Mouse (Mus musculus): Measurements from ENCODE around the gene Msx3.

Msx3 gene

GRCm38 (mm10) chr7:140057413-140058407 lies 8.8 kb upstream of the Msx3 start:
- peak in 1 of 2 experiments; percentile 27 for DNase-seq (ENCODE audit: low spot score in 2 of 2)

- DNase-seq (ENCODE audit: low spot score in 2 of 2), result no peak
These were observed 5.2 kb upstream of the Msx3 start for GRCm38 (mm10) chr7:140054124-140054523.

GRCm38 (mm10) chr7:140049115-140049689 lies 313 bp upstream of the Msx3 start:
- DNase-seq (ENCODE audit: low spot score in 2 of 2), result no peak

DNA sequence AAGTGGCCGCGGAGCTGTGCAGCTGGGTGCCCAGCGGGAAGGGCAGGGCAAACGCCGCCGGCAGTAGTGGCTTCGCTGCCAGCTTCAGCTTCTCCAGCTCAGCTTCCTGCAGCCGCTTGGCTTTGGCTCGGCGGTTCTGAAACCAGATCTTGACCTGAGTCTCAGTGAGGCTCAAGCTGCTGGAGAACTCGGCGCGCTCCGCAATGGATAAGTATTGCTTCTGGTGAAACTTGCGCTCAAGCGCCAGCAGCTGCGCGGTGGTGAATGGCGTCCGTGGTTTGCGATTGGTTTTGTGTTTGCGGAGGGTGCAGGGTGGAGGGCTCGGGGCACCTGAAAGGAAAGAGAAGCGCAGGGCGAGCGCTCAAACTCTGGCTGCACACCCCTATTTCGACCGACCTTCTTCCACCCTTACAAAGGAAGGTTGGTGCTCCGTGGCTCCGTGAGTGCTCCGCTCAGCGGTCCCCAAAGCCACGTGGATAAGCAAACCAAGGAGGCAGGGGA lies 1.0 kb downstream of the Msx3 start:
- no peak for DNase-seq (ENCODE audit: low spot score in 2 of 2)

DNA sequence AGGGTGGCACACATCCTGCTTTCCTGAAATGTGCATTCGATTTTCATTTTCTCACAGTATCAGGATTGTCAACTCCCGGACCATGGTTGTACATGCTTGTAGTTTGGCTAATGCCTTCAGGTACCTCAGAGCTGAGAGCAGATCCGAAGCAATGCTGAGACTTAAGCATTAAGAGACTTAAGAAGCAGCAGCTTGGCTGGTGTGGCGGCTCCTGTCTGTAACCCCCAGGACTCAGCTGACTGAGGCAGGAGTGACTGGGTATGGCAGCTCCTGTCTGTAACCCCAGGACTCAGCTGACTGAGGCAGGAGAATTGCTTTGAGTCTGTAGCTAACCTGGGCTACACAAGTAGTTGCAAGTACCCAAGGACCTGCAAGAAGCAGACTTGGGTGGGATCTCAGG lies 3.3 kb downstream of the Msx3 start:
- DNase-seq (ENCODE audit: low spot score in 2 of 2), result no peak

DNA sequence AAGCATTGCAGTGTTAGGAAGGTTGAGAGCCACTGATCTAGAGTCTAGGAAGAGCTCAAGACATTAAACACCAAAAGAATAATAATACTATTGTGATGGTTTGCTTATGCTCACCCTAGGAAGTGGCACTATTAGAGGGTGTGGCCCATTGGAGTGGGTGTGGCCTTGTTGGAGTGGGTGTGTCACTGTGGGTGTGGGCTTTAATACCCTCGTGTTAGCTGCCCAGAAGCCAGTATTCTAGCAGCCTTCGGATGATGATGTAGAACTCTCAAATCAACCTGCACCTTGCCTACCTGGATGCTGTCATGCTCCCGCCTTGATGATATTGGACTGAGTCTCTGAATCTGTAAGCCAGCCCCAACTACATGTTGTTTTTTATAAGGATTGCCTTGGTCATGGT lies 6.2 kb downstream of the Msx3 start:
- DNase-seq (ENCODE audit: low spot score in 2 of 2), result no peak

GRCm38 (mm10) chr7:140037171-140037555 lies 11.7 kb downstream of the Msx3 start:
- peak in 1 of 2 experiments; percentile 5 for DNase-seq (ENCODE audit: low spot score in 2 of 2)

GRCm38 (mm10) chr7:140036281-140037170 lies 12.4 kb downstream of the Msx3 start, which contains the start of the genes Zfp511 and Tubgcp2:
TSS of gene Zfp511 (plus strand) at chr7:140036391.
TSS of gene Tubgcp2 (minus strand) at chr7:140036669.
- peak; percentile 85 to 91 for DNase-seq (ENCODE audit: low spot score in 2 of 2)

DNA sequence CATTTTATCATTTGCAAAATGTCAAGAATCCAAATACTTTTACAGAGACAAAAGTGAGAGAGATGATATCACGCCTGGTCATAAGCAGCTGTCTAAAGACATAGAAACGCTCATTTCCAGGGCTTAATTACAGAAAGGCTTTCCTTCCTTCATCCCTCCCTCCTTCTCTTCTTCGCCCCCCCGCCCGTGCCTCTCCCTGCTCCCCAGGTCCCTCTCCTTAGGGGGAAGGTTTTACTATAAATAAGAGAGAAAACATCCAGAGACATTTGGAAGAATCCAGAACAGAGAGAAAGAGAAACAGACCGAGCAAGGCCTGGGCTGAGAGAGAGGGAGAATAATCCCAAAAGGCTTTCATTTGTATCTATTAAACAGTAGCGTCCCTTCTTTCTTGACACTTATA lies 13.4 kb downstream of the Msx3 start:
- no peak for DNase-seq (ENCODE audit: low spot score in 2 of 2)

DNA sequence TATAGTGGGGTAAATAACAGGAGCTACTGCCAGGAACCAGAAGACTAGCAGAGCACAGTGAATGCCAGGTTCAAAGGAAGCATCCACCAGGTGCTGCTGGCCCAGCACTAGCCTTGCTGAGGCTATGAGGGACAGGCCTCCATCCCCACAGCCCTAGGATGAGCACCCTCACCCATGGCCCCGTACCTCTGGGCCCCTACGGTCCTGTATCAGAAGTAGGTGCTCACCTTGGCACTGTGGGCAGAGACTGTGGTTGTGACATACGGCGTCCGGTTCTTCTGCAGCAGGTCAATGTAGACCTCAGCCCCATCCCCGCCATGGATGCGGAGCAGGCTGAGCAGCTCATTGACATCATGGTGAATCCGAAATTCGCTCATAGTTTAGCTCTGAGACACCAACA lies 15.5 kb downstream of the Msx3 start:
- DNase-seq (ENCODE audit: low spot score in 2 of 2), result no peak

DNA sequence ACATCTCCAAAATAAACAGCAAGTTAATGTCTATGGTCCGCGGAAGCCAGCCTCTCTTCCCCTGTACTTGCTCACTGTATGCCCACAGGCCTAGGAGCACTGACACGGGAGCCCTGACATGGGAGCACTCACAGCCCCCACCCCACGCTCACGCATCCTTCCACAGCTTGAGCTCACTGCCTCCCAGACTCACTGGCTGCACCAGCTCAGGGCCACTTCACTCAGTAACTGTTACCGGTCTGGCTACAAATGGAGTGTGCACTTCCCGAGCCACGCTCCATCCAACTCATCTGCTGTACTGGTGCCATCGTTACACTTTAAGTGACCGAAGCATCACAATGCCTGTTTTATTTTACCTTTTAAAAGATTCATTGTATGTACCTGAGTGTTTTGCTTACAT lies 16.5 kb downstream of the Msx3 start:
- no peak for DNase-seq (ENCODE audit: low spot score in 2 of 2)

GRCm38 (mm10) chr7:140031771-140032170 lies 17.1 kb downstream of the Msx3 start:
- DNase-seq (ENCODE audit: low spot score in 2 of 2), result no peak

GRCm38 (mm10) chr7:140011336-140011735 lies 37.6 kb downstream of the Msx3 start:
- DNase-seq (ENCODE audit: low spot score in 2 of 2), result no peak

DNA sequence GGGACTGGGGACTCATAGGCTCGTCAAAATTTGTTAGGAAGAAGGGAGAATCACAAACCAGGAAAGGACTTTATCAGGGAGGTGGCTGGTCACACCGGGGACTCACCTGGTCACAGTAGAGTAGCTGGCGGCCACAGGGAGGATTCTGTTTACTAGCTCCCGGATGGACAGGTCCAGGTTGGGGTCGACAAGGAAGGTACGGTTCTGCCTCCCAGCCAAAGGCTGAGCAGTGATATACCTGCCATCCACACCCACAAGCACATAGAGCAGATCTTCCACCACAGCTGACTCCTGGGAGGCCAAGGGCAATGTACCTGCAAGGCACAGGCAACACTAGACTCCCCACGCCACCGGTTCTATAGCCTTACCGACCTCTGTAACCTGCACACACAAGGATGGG lies 41.1 kb downstream of the Msx3 start:
- no peak for DNase-seq (ENCODE audit: low spot score in 2 of 2)

DNA sequence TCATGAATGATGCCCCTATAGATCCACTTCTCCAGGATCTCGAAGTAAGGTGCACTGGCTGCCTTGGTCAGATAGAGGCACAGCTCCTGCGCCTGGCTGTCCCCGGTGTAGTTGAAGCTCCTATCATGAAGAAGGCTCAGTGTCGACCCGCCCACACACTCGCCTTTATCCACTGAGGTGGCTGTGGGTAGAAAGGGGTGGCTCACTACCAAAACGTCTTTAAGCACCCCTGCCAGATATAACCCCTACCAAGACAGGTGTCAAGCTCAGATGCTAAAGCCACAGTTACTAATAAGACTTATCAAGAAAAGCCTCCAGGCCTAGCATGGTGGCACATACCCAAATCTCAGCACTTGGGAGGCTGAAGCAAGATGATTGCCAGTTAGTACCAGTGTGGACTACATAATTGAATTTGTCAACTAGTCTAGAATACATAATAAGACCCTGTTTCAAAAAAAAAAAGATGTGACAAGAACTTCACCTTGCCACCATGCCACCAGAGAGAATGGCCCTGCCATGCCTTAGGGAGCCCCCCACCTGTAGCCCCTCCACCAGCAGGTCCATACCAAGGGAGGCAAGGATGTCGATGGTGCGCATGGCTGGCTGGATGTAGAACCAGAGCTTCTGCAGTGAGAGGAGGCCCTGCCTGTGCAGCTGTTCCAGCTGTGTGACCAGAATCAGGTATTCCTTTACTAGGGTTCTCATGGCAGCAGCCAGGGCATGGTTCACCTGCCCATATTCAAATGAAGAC lies 41.9 kb downstream of the Msx3 start:
- no peak for DNase-seq (ENCODE audit: low spot score in 2 of 2)

- peak in 1 of 2 experiments; percentile 2 for DNase-seq (ENCODE audit: low spot score in 2 of 2)
These were observed 44.2 kb downstream of the Msx3 start for GRCm38 (mm10) chr7:140004666-140005065.

- DNase-seq (ENCODE audit: low spot score in 2 of 2), result peak in 1 of 2 experiments; percentile 1
These were observed 47.7 kb downstream of the Msx3 start for GRCm38 (mm10) chr7:140001086-140001740.

DNA sequence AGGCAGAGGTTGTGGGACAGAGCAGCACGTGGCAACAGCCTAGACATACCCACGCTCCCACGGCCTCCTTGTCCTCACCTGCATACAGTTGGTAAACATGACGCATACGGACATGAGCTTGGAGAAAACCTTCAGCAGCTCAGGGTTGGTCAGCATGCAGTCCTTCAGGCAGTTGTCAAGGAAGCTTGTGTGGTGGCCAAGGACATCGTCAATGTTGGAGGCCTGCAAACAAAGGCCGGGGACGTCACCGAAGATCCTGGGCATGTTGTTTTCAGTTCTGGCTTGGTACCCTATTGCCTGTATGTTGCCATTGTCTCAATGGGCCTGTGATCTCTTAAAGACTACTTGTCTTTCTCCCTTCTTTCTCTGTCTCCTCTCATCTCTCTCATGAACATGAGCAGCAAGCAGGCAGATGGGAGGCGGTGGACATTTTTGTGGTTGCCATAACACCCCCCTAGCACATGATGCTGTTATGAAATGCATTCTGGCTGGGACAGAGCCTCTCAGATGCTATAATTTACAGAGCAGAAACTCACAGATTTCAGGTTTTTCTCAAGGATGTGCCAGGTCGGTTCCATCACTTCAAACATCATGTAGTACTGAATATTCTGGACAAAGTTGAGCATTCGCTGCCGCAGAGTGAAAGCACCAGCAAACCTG lies 50.1 kb downstream of the Msx3 start:
- DNase-seq (ENCODE audit: low spot score in 2 of 2), result no peak

Data from frontal cortex, postnatal 10 days (tissue).